ENCODE assay signal across 14 mouse cellular contexts in the genomic region with DNA sequence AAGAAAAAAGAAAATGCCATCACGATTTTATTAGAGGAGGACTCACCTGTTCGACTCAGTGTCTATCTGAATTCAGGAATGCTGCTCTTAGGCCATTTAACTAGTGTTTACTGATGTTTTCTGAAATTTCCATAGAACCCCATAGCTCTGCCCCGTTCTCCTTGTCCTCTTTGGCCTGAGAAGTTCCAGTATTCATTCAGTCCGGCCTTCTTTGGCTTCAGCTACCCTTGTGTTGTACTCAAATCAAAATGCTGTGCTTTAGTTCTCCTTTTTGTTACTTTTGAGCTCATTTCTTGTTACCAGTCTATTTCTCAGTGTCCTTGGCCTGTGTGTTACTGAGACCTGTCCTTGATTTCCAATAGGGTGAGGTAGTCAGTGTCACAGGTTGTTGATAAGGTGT. TPM values are rescaled to one million over a fixed set of nuclear protein-coding genes. Genes with fewer than 3 reads are reported as not detected.
DNase-seq lines count a peak whose midpoint lies in the region; ATAC-seq and TF ChIP-seq lines count a peak whose summit lies in the region.
"Had no signal": no experiment of that assay in that cellular context is flagged by ENCODE, and none has a peak within 500 bp of the region (broad histone marks: within the 10 kb centered on the region; RNA-seq: fewer than 3 reads in every experiment).

No protein-coding gene starts in this region.

- no peak overlapping the region for H3K9ac ChIP-seq in heart, embryonic 12.5 days
- H3K9ac ChIP-seq in liver, embryonic 13.5 days, result no peak overlapping the region

- no peak for DNase-seq in heart, adult 9 months (ENCODE audit: low spot score in 2 of 2)
- DNase-seq in left cerebral cortex, adult 2 months (ENCODE audit: extremely low spot score in 1 of 2, low spot score in 2 of 2), result no peak
- DNase-seq in left cerebral cortex, postnatal 4 days, result no peak
- peak; percentile 15 for DNase-seq in 416B (ENCODE audit: low read depth)
- DNase-seq in liver, embryonic 13.5 days, result no peak
- DNase-seq in thymus, postnatal 14 days, result no peak
- DNase-seq in layer of hippocampus, postnatal 14 days (ENCODE audit: low spot score in 2 of 2), result no peak

- 71% methylated on average over 4 of the region's 4 CpGs for WGBS in heart, embryonic 12.5 days
- 62% methylated on average over 4 of the region's 4 CpGs for WGBS in liver, embryonic 13.5 days (ENCODE audit: insufficient replicate concordance)

- no peaks in the 10 kb centered on the region for H3K27me3 ChIP-seq in heart, embryonic 12.5 days (replicated peaks)
- H3K27me3 ChIP-seq in liver, embryonic 13.5 days, result no peaks in the 10 kb centered on the region
- H3K27me3 ChIP-seq: embryonic facial prominence, embryonic 15.5 days; forebrain, embryonic 15.5 days had no signal

- no peak overlapping the region; the same call in 1 of the 2 replicates for H3K4me2 ChIP-seq in heart, embryonic 12.5 days
- H3K4me2 ChIP-seq in liver, embryonic 13.5 days, result peak overlapping the region; percentile 54; the same call in 1 of the 2 replicates

- intact Hi-C loops in left cerebral cortex, adult 2 months (cut with DNase I), result loop anchor here (2.0 to 5.0 kb wide), 2 partner anchors 95 to 419 kb away; no protein-coding TSS in a partner anchor
- intact Hi-C loops in left cerebral cortex, postnatal 4 days (cut with DNase I), result loop anchor here (10.0 kb wide), 1 partner anchor 101 kb away; no protein-coding TSS in a partner anchor

- no peak for ATAC-seq in heart, embryonic 12.5 days (ENCODE audit: insufficient number of reproducible peaks, low FRiP score)
- no peak for ATAC-seq in liver, embryonic 13.5 days (ENCODE audit: low read depth)

- no peaks in the 10 kb centered on the region for H3K9me3 ChIP-seq in heart, embryonic 12.5 days (replicated peaks)
- H3K9me3 ChIP-seq in liver, embryonic 13.5 days (replicated peaks), result no peaks in the 10 kb centered on the region
- H3K9me3 ChIP-seq: embryonic facial prominence, embryonic 15.5 days; forebrain, embryonic 15.5 days had no signal

- no peak for TF ChIP-seq CTCF in left cerebral cortex, adult 2 months (IDR thresholded peaks at IDR 0.05)

- H3K4me3 ChIP-seq in heart, embryonic 12.5 days, result no peak overlapping the region
- peak overlapping the region; percentile 80; the same call in 1 of the 2 replicates for H3K4me3 ChIP-seq in left cerebral cortex, adult 2 months
- peak overlapping the region; percentile 85; the same call in 1 of the 2 replicates for H3K4me3 ChIP-seq in liver, embryonic 13.5 days (replicated peaks)

- H3K27ac ChIP-seq in heart, embryonic 12.5 days (ENCODE audit: poor library complexity, severe bottlenecking), result peak overlapping the region; percentile 10; the same call in 1 of the 2 replicates
- peak overlapping the region; percentile 20; the same call in 1 of the 2 replicates for H3K27ac ChIP-seq in left cerebral cortex, adult 2 months
- no peak overlapping the region for H3K27ac ChIP-seq in liver, embryonic 13.5 days

- H3K4me1 ChIP-seq in heart, embryonic 12.5 days (replicated peaks), result peaks cover 3% of the 10 kb centered on the region; the same call in 1 of the 2 replicates
- H3K4me1 ChIP-seq in liver, embryonic 13.5 days (replicated peaks), result peaks cover 10% of the 10 kb centered on the region; the same call in 1 of the 2 replicates
- H3K4me1 ChIP-seq: embryonic facial prominence, embryonic 15.5 days had no signal

- H3K36me3 ChIP-seq in heart, embryonic 12.5 days, result no peaks in the 10 kb centered on the region
- no peaks in the 10 kb centered on the region for H3K36me3 ChIP-seq in liver, embryonic 13.5 days
- H3K36me3 ChIP-seq: embryonic facial prominence, embryonic 15.5 days; forebrain, embryonic 15.5 days had no signal

RNA-seq across cellular contexts. Expression of a gene that starts 0.9 kb away (rescaled TPM):
- polyA plus RNA-seq in heart, embryonic 12.5 days (2016; fragmentation: Nextera tagmentation; extraction: Ambion mirVana), result 17.5 and 18.7 TPM in 2 replicates
- total RNA-seq in left cerebral cortex, adult 2 months (2021), result 10 to 100 TPM; 15.9 to 16.5 TPM
- 1 to 10 TPM; 6.4 to 7.6 TPM for total RNA-seq in left cerebral cortex, postnatal 4 days (2021)
- 4.8 and 6.0 TPM in 2 replicates for polyA plus RNA-seq in liver, embryonic 13.5 days (2015; fragmentation: Nextera tagmentation; extraction: Ambion mirVana)
- total RNA-seq in layer of hippocampus, postnatal 14 days (2021), result 10 to 100 TPM; 16.8 to 18.4 TPM

RNA-seq across cellular contexts. Expression of a gene that starts 42.7 kb away (rescaled TPM):
- polyA plus RNA-seq in heart, embryonic 12.5 days (2016; fragmentation: Nextera tagmentation; extraction: Ambion mirVana), result 0.54 and 0.78 TPM in 2 replicates
- under 1 TPM in 1 of 2 experiments, not detected in 1; 0.84 TPM for total RNA-seq in left cerebral cortex, adult 2 months (2021)
- total RNA-seq in left cerebral cortex, postnatal 4 days (2021), result 1 to 10 TPM; 1.3 to 1.7 TPM
- 0.06 and 0.12 TPM in 2 replicates for polyA plus RNA-seq in liver, embryonic 13.5 days (2015; fragmentation: Nextera tagmentation; extraction: Ambion mirVana)
- total RNA-seq in layer of hippocampus, postnatal 14 days (2021), result 10 to 100 TPM in 1 of 2 experiments, 1 to 10 TPM in 1; 9.8 to 10.6 TPM
- total RNA-seq: gastrocnemius, postnatal 36 days had no signal

RNA-seq across cellular contexts. Expression of a gene that starts 48.7 kb away (rescaled TPM):
- polyA plus RNA-seq in heart, embryonic 12.5 days (2016; fragmentation: Nextera tagmentation; extraction: Ambion mirVana), result not detected in 2 replicates
- total RNA-seq in left cerebral cortex, adult 2 months (2021), result not detected
- not detected for total RNA-seq in left cerebral cortex, postnatal 4 days (2021)
- polyA plus RNA-seq in liver, embryonic 13.5 days (2015; fragmentation: Nextera tagmentation; extraction: Ambion mirVana), result not detected in 2 replicates
- total RNA-seq in layer of hippocampus, postnatal 14 days (2021), result not detected
- total RNA-seq: adrenal gland, adult 18-20 months; gastrocnemius, postnatal 36 days; left cerebral cortex, postnatal 25 days had no signal
- polyA plus RNA-seq: embryonic facial prominence, embryonic 15.5 days; forebrain, embryonic 15.5 days; inflammation-experienced regulatory T-cells, adult 6 months had no signal

Comparison
In these comparisons a context has a peak if more than half of its experiments do, and no peak if none do; other contexts are left out.
1. RNA of a gene that starts 42.7 kb away (total RNA-seq): 9.8 to 10.6 TPM in layer of hippocampus, postnatal 14 days; 1.3 to 1.7 TPM in left cerebral cortex, postnatal 4 days and 0.84 TPM in left cerebral cortex, adult 2 months; every median in the first group is over 4 times any median in the second.